Mouse (Mus musculus): ENCODE data around the gene Syngr2. TPM values are rescaled to one million over a fixed set of nuclear protein-coding genes. Genes with fewer than 3 reads are reported as not detected.

Gene Syngr2
- polyA plus RNA-seq, 1 experiment = 229 TPM

GRCm38 (mm10) chr11:117845651-117846050 lies 36.2 kb downstream of the Syngr2 start:
- no peak overlapping the region for H3K27ac ChIP-seq (ENCODE audit: insufficient read depth, low read depth, low read length)
- H3K4me1 ChIP-seq (ENCODE audit: control insufficient read depth, insufficient read depth, insufficient read length, low read length) = peaks cover 13% of the 10 kb centered on the region
- TF ChIP-seq CTCF (IDR thresholded peaks at IDR 0.05; ENCODE audit: extremely low read depth, insufficient read length, insufficient replicate concordance, low read depth, low read length) (no peak), POLR2A (IDR thresholded peaks at IDR 0.05; ENCODE audit: low read depth, low read length) (no peak)
- H3K4me3 ChIP-seq (ENCODE audit: low read depth, low read length) = no peak overlapping the region
- 85% methylated on average over 2 of the region's 2 CpGs for WGBS
- H3K36me3 ChIP-seq (ENCODE audit: control insufficient read depth, insufficient read depth, low read length) = no peaks in the 10 kb centered on the region
- H3K27me3 ChIP-seq (ENCODE audit: control insufficient read depth, insufficient read depth, low read length) = no peaks in the 10 kb centered on the region

DNA sequence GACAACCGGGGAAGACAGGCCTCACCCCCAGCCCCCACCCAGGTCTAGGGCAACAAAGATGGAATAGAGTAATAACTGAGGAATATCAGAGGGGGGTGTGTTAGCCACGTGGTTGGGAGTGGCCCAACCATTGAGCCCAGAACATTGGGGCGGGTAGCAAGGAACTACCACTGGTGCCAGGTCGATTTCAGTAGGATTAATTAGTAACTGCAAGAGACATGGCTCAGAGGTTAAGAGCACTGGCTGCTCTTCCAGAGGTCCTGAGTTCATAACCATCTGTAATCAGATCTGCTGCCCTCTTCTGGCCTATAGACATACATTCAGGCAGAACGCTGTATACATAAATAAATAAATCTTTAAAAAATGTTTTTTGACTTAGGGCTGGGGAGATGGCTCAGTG lies 37.2 kb downstream of the Syngr2 start:
- Histone ChIP-seq H3K36me3 (ENCODE audit: control insufficient read depth, insufficient read depth, low read length) (no peaks in the 10 kb centered on the region), H3K4me3 (ENCODE audit: low read depth, low read length) (no peak overlapping the region), H3K27me3 (ENCODE audit: control insufficient read depth, insufficient read depth, low read length) (no peaks in the 10 kb centered on the region), H3K27ac (ENCODE audit: insufficient read depth, low read depth, low read length) (peak overlapping the region; percentile 60), H3K4me1 (ENCODE audit: control insufficient read depth, insufficient read depth, insufficient read length, low read length) (peaks cover 13% of the 10 kb centered on the region)
- 16% methylated on average over 5 of the region's 5 CpGs for WGBS
- TF ChIP-seq POLR2A (IDR thresholded peaks at IDR 0.05; ENCODE audit: low read depth, low read length) = no peak
- TF ChIP-seq CTCF (IDR thresholded peaks at IDR 0.05; ENCODE audit: extremely low read depth, insufficient read length, insufficient replicate concordance, low read depth, low read length) = no peak

GRCm38 (mm10) chr11:117847593-117848215 lies 38.2 kb downstream of the Syngr2 start:
- 49% methylated on average over 7 of the region's 7 CpGs for WGBS
- Histone ChIP-seq H3K27me3 (ENCODE audit: control insufficient read depth, insufficient read depth, low read length) (no peaks in the 10 kb centered on the region), H3K4me3 (ENCODE audit: low read depth, low read length) (peak overlapping the region; percentile 67; the same call in 1 of the 2 replicates), H3K27ac (ENCODE audit: insufficient read depth, low read depth, low read length) (peak overlapping the region; percentile 91), H3K4me1 (ENCODE audit: control insufficient read depth, insufficient read depth, insufficient read length, low read length) (peaks cover 13% of the 10 kb centered on the region), H3K36me3 (ENCODE audit: control insufficient read depth, insufficient read depth, low read length) (no peaks in the 10 kb centered on the region)
- TF ChIP-seq POLR2A (IDR thresholded peaks at IDR 0.05; ENCODE audit: low read depth, low read length) (no peak), CTCF (IDR thresholded peaks at IDR 0.05; ENCODE audit: extremely low read depth, insufficient read length, insufficient replicate concordance, low read depth, low read length) (no peak)

DNA sequence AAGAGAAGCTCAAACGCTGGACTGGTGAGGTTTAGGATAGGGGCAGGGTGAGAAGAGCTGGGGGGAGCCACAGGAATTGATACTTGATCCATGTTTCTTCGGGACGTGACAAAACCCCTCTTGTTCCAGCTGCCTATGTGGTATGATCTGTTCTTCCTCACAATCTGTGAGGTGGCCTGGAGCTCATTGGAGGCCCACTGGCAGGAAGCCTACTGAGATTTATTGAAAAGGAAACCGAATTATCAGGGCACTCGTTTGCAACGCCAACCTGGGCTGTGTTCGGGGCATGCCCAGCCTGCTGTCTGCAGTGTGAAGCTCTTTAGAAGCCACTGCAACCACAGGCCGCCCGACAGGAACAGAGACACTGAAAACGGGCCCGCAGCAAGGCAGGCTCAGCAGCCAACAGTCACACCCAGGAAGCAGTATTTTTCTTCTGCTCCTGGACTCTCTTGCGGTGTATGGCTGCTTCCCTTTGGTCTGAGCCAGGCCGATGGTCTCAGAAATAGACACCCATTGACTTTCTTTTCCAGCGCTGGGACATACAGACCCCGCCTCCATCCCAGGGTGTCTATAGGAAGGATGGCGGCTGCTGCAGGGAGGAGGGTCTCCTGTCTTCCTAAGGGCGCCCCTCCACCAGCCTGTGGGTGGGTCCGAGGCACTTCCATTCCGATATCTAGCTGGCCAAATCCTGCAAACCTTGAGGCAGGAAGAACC lies 39.0 kb downstream of the Syngr2 start:
- peak overlapping the region; percentile 67 for H3K4me3 ChIP-seq (ENCODE audit: low read depth, low read length)
- 0 out of 2 replicates have a peak, but pooled peaks cover 3% of the 10 kb centered on the region for H3K36me3 ChIP-seq (ENCODE audit: control insufficient read depth, insufficient read depth, low read length)
- TF ChIP-seq POLR2A (IDR thresholded peaks at IDR 0.05; ENCODE audit: low read depth, low read length) = no peak
- no peak for TF ChIP-seq CTCF (IDR thresholded peaks at IDR 0.05; ENCODE audit: extremely low read depth, insufficient read length, insufficient replicate concordance, low read depth, low read length)
- peaks cover 13% of the 10 kb centered on the region for H3K4me1 ChIP-seq (ENCODE audit: control insufficient read depth, insufficient read depth, insufficient read length, low read length)
- H3K27me3 ChIP-seq (ENCODE audit: control insufficient read depth, insufficient read depth, low read length) = no peaks in the 10 kb centered on the region
- peak overlapping the region; percentile 91 for H3K27ac ChIP-seq (ENCODE audit: insufficient read depth, low read depth, low read length)
- 2% methylated on average over 19 of the region's 19 CpGs for WGBS

- peak; percentile 90 for TF ChIP-seq POLR2A (IDR thresholded peaks at IDR 0.05; ENCODE audit: low read depth, low read length)
- no peak for TF ChIP-seq CTCF (IDR thresholded peaks at IDR 0.05; ENCODE audit: extremely low read depth, insufficient read length, insufficient replicate concordance, low read depth, low read length)
- WGBS = under 1% methylated on average over 51 of the region's 51 CpGs
- Histone ChIP-seq H3K27ac (ENCODE audit: insufficient read depth, low read depth, low read length) (peak within 1 kb of the TSS; percentile 91), H3K36me3 (ENCODE audit: control insufficient read depth, insufficient read depth, low read length) (0 out of 2 replicates have a peak, but pooled peaks cover 5% of the 10 kb centered on the region), H3K4me1 (ENCODE audit: control insufficient read depth, insufficient read depth, insufficient read length, low read length) (peaks cover 13% of the 10 kb centered on the region), H3K4me3 (ENCODE audit: low read depth, low read length) (peak within 1 kb of the TSS; percentile 80), H3K27me3 (ENCODE audit: control insufficient read depth, insufficient read depth, low read length) (no peaks in the 10 kb centered on the region)
These were observed 39.7 kb downstream of the Syngr2 start, which contains the start of gene Birc5 for GRCm38 (mm10) chr11:117848985-117849671. Gene Birc5 (plus strand): TSS chr11:117849251.

GRCm38 (mm10) chr11:117852875-117853274 lies 43.4 kb downstream of the Syngr2 start:
- peaks cover 7% of the 10 kb centered on the region; the same call in 1 of the 2 replicates for H3K36me3 ChIP-seq (ENCODE audit: control insufficient read depth, insufficient read depth, low read length)

GRCm38 (mm10) chr11:117854241-117854640 lies 44.8 kb downstream of the Syngr2 start:
- WGBS = 97% methylated on average over 9 of the region's 9 CpGs
- peaks cover 3% of the 10 kb centered on the region; the same call in 1 of the 2 replicates for H3K4me1 ChIP-seq (ENCODE audit: control insufficient read depth, insufficient read depth, insufficient read length, low read length)

More at GRCm38 (mm10) chr11:117852875-117853274, 43.4 kb downstream of the Syngr2 start:
- Histone ChIP-seq H3K4me3 (ENCODE audit: low read depth, low read length) (no peak overlapping the region), H3K27ac (ENCODE audit: insufficient read depth, low read depth, low read length) (peak overlapping the region; percentile 9; the same call in 1 of the 2 replicates), H3K27me3 (ENCODE audit: control insufficient read depth, insufficient read depth, low read length) (no peaks in the 10 kb centered on the region), H3K4me1 (ENCODE audit: control insufficient read depth, insufficient read depth, insufficient read length, low read length) (peaks cover 8% of the 10 kb centered on the region; the same call in 1 of the 2 replicates)
- no peak for TF ChIP-seq POLR2A (IDR thresholded peaks at IDR 0.05; ENCODE audit: low read depth, low read length)
- 71% methylated on average over 3 of the region's 3 CpGs for WGBS

More at GRCm38 (mm10) chr11:117854241-117854640, 44.8 kb downstream of the Syngr2 start:
- TF ChIP-seq POLR2A (IDR thresholded peaks at IDR 0.05; ENCODE audit: low read depth, low read length) (no peak), CTCF (IDR thresholded peaks at IDR 0.05; ENCODE audit: extremely low read depth, insufficient read length, insufficient replicate concordance, low read depth, low read length) (no peak)
- H3K27ac ChIP-seq (ENCODE audit: insufficient read depth, low read depth, low read length) = no peak overlapping the region
- H3K4me3 ChIP-seq (ENCODE audit: low read depth, low read length) = no peak overlapping the region
- peaks cover 7% of the 10 kb centered on the region; the same call in 1 of the 2 replicates for H3K36me3 ChIP-seq (ENCODE audit: control insufficient read depth, insufficient read depth, low read length)
- no peaks in the 10 kb centered on the region for H3K27me3 ChIP-seq (ENCODE audit: control insufficient read depth, insufficient read depth, low read length)

Measured in small intestine, adult 2 months (tissue).